In the genomic region with DNA sequence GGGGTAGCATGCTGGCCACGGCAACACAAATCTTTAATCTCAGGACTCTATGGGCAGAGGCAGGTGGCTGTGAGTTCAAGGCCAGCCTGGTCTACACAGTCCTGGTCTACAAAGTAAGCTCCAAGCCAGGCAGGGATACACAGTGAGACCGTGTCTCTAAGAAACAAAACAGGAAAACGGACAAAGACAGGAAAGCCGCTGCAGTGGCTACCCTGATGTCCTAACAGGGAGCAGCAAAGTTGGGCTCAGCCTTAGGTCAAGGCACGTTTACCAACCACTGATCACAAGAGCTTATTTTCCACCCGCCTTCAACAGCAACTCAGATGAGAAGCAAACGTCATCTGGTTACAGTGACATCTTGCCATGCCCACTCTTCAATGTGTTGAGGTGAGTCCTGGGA, we compare ENCODE assay signal across 23 mouse cellular contexts. TPM values are rescaled to one million over a fixed set of nuclear protein-coding genes. Genes with fewer than 3 reads are reported as not detected.
DNase-seq lines count a peak whose midpoint lies in the region; ATAC-seq and TF ChIP-seq lines count a peak whose summit lies in the region.
"Had no signal": no experiment of that assay in that cellular context is flagged by ENCODE, and none has a peak within 500 bp of the region (broad histone marks: within the 10 kb centered on the region; RNA-seq: fewer than 3 reads in every experiment).

No protein-coding gene starts in this region.

- H3K27me3 ChIP-seq in hindbrain, embryonic 13.5 days = no peaks in the 10 kb centered on the region
- H3K27me3 ChIP-seq in hindbrain, postnatal 0 days (ENCODE audit: insufficient read depth, low read length) = no peaks in the 10 kb centered on the region
- no peaks in the 10 kb centered on the region for H3K27me3 ChIP-seq in lung, embryonic 15.5 days
- H3K27me3 ChIP-seq in midbrain, postnatal 0 days (ENCODE audit: insufficient read depth, low read length) = no peaks in the 10 kb centered on the region
- H3K27me3 ChIP-seq: hindbrain, embryonic 15.5 days; intestine, embryonic 15.5 days; limb, embryonic 15.5 days; midbrain, embryonic 15.5 days had no signal

- H3K4me1 ChIP-seq in hindbrain, embryonic 13.5 days (replicated peaks) = 0 out of 2 replicates have a peak, but pooled peaks cover 4% of the 10 kb centered on the region
- no peaks in the 10 kb centered on the region for H3K4me1 ChIP-seq in hindbrain, postnatal 0 days (ENCODE audit: insufficient read depth, low read length)
- H3K4me1 ChIP-seq in lung, embryonic 15.5 days = peaks cover 7% of the 10 kb centered on the region
- H3K4me1 ChIP-seq in midbrain, postnatal 0 days (ENCODE audit: insufficient read depth, low read length) = no peaks in the 10 kb centered on the region
- H3K4me1 ChIP-seq: hindbrain, embryonic 15.5 days; intestine, embryonic 15.5 days; limb, embryonic 15.5 days; midbrain, embryonic 15.5 days had no signal

- H3K9ac ChIP-seq in hindbrain, embryonic 13.5 days = no peak overlapping the region
- H3K9ac ChIP-seq in hindbrain, postnatal 0 days (replicated peaks; ENCODE audit: low read length) = no peak overlapping the region
- no peak overlapping the region for H3K9ac ChIP-seq in lung, embryonic 15.5 days
- H3K9ac ChIP-seq in midbrain, postnatal 0 days (replicated peaks; ENCODE audit: low read length, poor library complexity, severe bottlenecking) = no peak overlapping the region
- H3K9ac ChIP-seq: hindbrain, embryonic 15.5 days; intestine, embryonic 15.5 days; limb, embryonic 15.5 days; midbrain, embryonic 15.5 days had no signal

- 87% methylated on average over 7 of the region's 7 CpGs for WGBS in hindbrain, embryonic 13.5 days
- 88% methylated on average over 7 of the region's 7 CpGs for WGBS in hindbrain, postnatal 0 days
- WGBS in lung, embryonic 15.5 days = 76% methylated on average over 7 of the region's 7 CpGs
- 85% methylated on average over 7 of the region's 7 CpGs for WGBS in midbrain, postnatal 0 days

- no peak overlapping the region for H3K4me2 ChIP-seq in hindbrain, embryonic 13.5 days
- H3K4me2 ChIP-seq in hindbrain, postnatal 0 days (ENCODE audit: low read depth, low read length) = no peak overlapping the region
- no peak overlapping the region for H3K4me2 ChIP-seq in lung, embryonic 15.5 days
- H3K4me2 ChIP-seq in midbrain, postnatal 0 days (ENCODE audit: low read depth, low read length, poor library complexity, severe bottlenecking) = no peak overlapping the region
- H3K4me2 ChIP-seq: hindbrain, embryonic 15.5 days; intestine, embryonic 15.5 days; limb, embryonic 15.5 days; midbrain, embryonic 15.5 days had no signal

- no peak overlapping the region for H3K4me3 ChIP-seq in hindbrain, embryonic 13.5 days
- no peak overlapping the region for H3K4me3 ChIP-seq in hindbrain, postnatal 0 days (ENCODE audit: low read length)
- H3K4me3 ChIP-seq in lung, embryonic 15.5 days = no peak overlapping the region
- H3K4me3 ChIP-seq in midbrain, postnatal 0 days (ENCODE audit: low read depth, low read length) = no peak overlapping the region
- H3K4me3 ChIP-seq: hindbrain, embryonic 15.5 days; intestine, embryonic 15.5 days; limb, embryonic 15.5 days; midbrain, embryonic 15.5 days; myocyte had no signal

- H3K9me3 ChIP-seq in hindbrain, embryonic 13.5 days = no peaks in the 10 kb centered on the region
- H3K9me3 ChIP-seq in hindbrain, postnatal 0 days (ENCODE audit: low read length) = no peaks in the 10 kb centered on the region
- no peaks in the 10 kb centered on the region for H3K9me3 ChIP-seq in lung, embryonic 15.5 days
- H3K9me3 ChIP-seq in midbrain, postnatal 0 days (ENCODE audit: low read length) = no peaks in the 10 kb centered on the region
- H3K9me3 ChIP-seq: hindbrain, embryonic 15.5 days; intestine, embryonic 15.5 days; limb, embryonic 15.5 days; midbrain, embryonic 15.5 days had no signal

- H3K36me3 ChIP-seq in hindbrain, embryonic 13.5 days = peaks cover 60% of the 10 kb centered on the region
- peaks cover 25% of the 10 kb centered on the region for H3K36me3 ChIP-seq in hindbrain, postnatal 0 days (ENCODE audit: insufficient read depth, low read length)
- H3K36me3 ChIP-seq in lung, embryonic 15.5 days = peaks cover 10% of the 10 kb centered on the region
- peaks cover 32% of the 10 kb centered on the region for H3K36me3 ChIP-seq in midbrain, postnatal 0 days (ENCODE audit: insufficient read depth, low read length)
- H3K36me3 ChIP-seq: intestine, embryonic 15.5 days; midbrain, embryonic 15.5 days had no signal

- 0 out of 2 replicates have a peak overlapping the region, but pooled peaks have one; percentile 2 for H3K27ac ChIP-seq in hindbrain, embryonic 13.5 days
- H3K27ac ChIP-seq in hindbrain, postnatal 0 days = no peak overlapping the region
- peak overlapping the region; percentile 47 for H3K27ac ChIP-seq in lung, embryonic 15.5 days
- H3K27ac ChIP-seq in midbrain, postnatal 0 days (ENCODE audit: low read depth, low read length) = no peak overlapping the region
- H3K27ac ChIP-seq: hindbrain, embryonic 15.5 days; intestine, embryonic 15.5 days; limb, embryonic 15.5 days; midbrain, embryonic 15.5 days had no signal

- ATAC-seq in hindbrain, embryonic 13.5 days (ENCODE audit: low FRiP score) = no peak
- no peak for ATAC-seq in hindbrain, postnatal 0 days
- no peak for ATAC-seq in lung, embryonic 15.5 days (ENCODE audit: borderline replicate concordance, extremely low read depth, low FRiP score, low TSS enrichment)
- ATAC-seq in midbrain, postnatal 0 days (ENCODE audit: low FRiP score) = no peak
- ATAC-seq: forebrain, embryonic 16.5 days; intestine, embryonic 15.5 days; midbrain, embryonic 15.5 days had no signal

- DNase-seq in heart, adult 11 months = peak; percentile 97
- no peak for DNase-seq in heart, postnatal 4 days
- no peak for DNase-seq in hindbrain, postnatal 0 days (ENCODE audit: low spot score)
- DNase-seq in lung, postnatal 36 days = peak; percentile 62
- no peak for DNase-seq in midbrain, postnatal 0 days (ENCODE audit: low spot score)
- no peak for DNase-seq in adrenal gland, postnatal 14 days
- DNase-seq: adrenal gland, postnatal 10 days; cerebellum, adult 8-10 months; cerebellum, postnatal 36 days; gastrocnemius, postnatal 36 days; kidney, adult 8-10 months; kidney, postnatal 14 days; left cerebral cortex, postnatal 4 days; thymus, adult 2 months; thymus, postnatal 4 days had no signal

- no peak for TF ChIP-seq CTCF in hindbrain, postnatal 0 days (IDR thresholded peaks at IDR 0.05; ENCODE audit: low read depth)
- TF ChIP-seq CTCF in midbrain, postnatal 0 days (IDR thresholded peaks at IDR 0.05) = no peak

RNA-seq across cellular contexts. Expression of a gene that starts 25.6 kb away (rescaled TPM):
- total RNA-seq in heart, postnatal 4 days (2021) = 1 to 10 TPM; 8.5 to 9.0 TPM
- polyA plus RNA-seq in hindbrain, embryonic 13.5 days (2015; fragmentation: Nextera tagmentation; extraction: Ambion mirVana) = 7.4 and 8.3 TPM in 2 replicates
- 10.5 and 15.0 TPM in 2 replicates for total RNA-seq in hindbrain, postnatal 0 days (2014; rRNA removed)
- polyA plus RNA-seq in hindbrain, postnatal 0 days (2015; fragmentation: Nextera tagmentation; extraction: Ambion mirVana) = 6.4 and 6.6 TPM in 2 replicates
- polyA plus RNA-seq in lung, embryonic 15.5 days (2015; fragmentation: Nextera tagmentation; extraction: Ambion mirVana) = 5.3 and 6.0 TPM in 2 replicates
- total RNA-seq in midbrain, postnatal 0 days (2014; rRNA removed) = 11.6 and 17.1 TPM in 2 replicates
- 5.6 and 6.6 TPM in 2 replicates for polyA plus RNA-seq in midbrain, postnatal 0 days (2015; fragmentation: Nextera tagmentation; extraction: Ambion mirVana)
- 12.0 and 15.4 TPM in 2 replicates for total RNA-seq in adrenal gland, postnatal 14 days (2021)

RNA-seq across cellular contexts. Expression of a gene that starts 39.6 kb away (rescaled TPM):
- total RNA-seq in heart, postnatal 4 days (2021) = 10 to 100 TPM; 60.1 to 60.5 TPM
- 77.3 and 80.0 TPM in 2 replicates for polyA plus RNA-seq in hindbrain, embryonic 13.5 days (2015; fragmentation: Nextera tagmentation; extraction: Ambion mirVana)
- total RNA-seq in hindbrain, postnatal 0 days (2014; rRNA removed) = 193 and 194 TPM in 2 replicates
- 72.2 and 76.1 TPM in 2 replicates for polyA plus RNA-seq in hindbrain, postnatal 0 days (2015; fragmentation: Nextera tagmentation; extraction: Ambion mirVana)
- polyA plus RNA-seq in lung, embryonic 15.5 days (2015; fragmentation: Nextera tagmentation; extraction: Ambion mirVana) = 31.5 and 35.2 TPM in 2 replicates
- total RNA-seq in midbrain, postnatal 0 days (2014; rRNA removed) = 229 and 234 TPM in 2 replicates
- 87.8 and 96.5 TPM in 2 replicates for polyA plus RNA-seq in midbrain, postnatal 0 days (2015; fragmentation: Nextera tagmentation; extraction: Ambion mirVana)
- 44.3 and 47.7 TPM in 2 replicates for total RNA-seq in adrenal gland, postnatal 14 days (2021)

Comparison
In these comparisons a context has a peak if more than half of its experiments do, and no peak if none do; other contexts are left out.
1. DNase-seq: peak in heart, adult 11 months (single experiment) and lung, postnatal 36 days (single experiment); none in heart, postnatal 4 days (single experiment), hindbrain, postnatal 0 days (single experiment), midbrain, postnatal 0 days (single experiment) and adrenal gland, postnatal 14 days (single experiment).
2. H3K27ac ChIP-seq: peak in hindbrain, embryonic 13.5 days (single experiment) and lung, embryonic 15.5 days (single experiment); none in hindbrain, postnatal 0 days (single experiment) and midbrain, postnatal 0 days (single experiment).